Mouse (Mus musculus) gonadal fat pad, adult 2 months (tissue): ENCODE measurements around the gene Atp6v1e2. TPM values are rescaled to one million over a fixed set of nuclear protein-coding genes. Genes with fewer than 3 reads are reported as not detected.

Experiments used
- DNase-seq: peaks from one replicate; pipeline ENCODE4 v3.0.0-alpha.2; 2012; ENCODE audit warnings: low read depth
- polyA plus RNA-seq: library from polyadenylated mRNA; depleted of rRNA; stranded (reverse); fragments of >200 nt; gene quantifications from 2 replicates; pipeline ENCODE4 v1.2.3, GENCODE M21; 2012

Atp6v1e2 gene
- polyA plus RNA-seq, 1 experiment: 0.32 TPM

GRCm38 (mm10) chr17:86965121-86965520, 17.4 kb upstream of the Atp6v1e2 start:
- DNase-seq: no peak

- no peak for DNase-seq
Measured at GRCm38 (mm10) chr17:86964502-86964901, 16.8 kb upstream of the Atp6v1e2 start.

GRCm38 (mm10) chr17:86964041-86964440, 16.3 kb upstream of the Atp6v1e2 start:
- DNase-seq: no peak

GRCm38 (mm10) chr17:86963586-86963902, 15.8 kb upstream of the Atp6v1e2 start:
- DNase-seq: no peak

GRCm38 (mm10) chr17:86962894-86963585, 15.3 kb upstream of the Atp6v1e2 start, which contains the start of gene Rhoq:
Gene Rhoq, plus strand, starts transcription at chr17:86963082.
- no peak for DNase-seq

GRCm38 (mm10) chr17:86962297-86962893, 14.7 kb upstream of the Atp6v1e2 start:
- DNase-seq: no peak

GRCm38 (mm10) chr17:86961301-86961841, 13.7 kb upstream of the Atp6v1e2 start:
- no peak for DNase-seq

- no peak for DNase-seq
Measured at GRCm38 (mm10) chr17:86957968-86958367, 10.3 kb upstream of the Atp6v1e2 start.

GRCm38 (mm10) chr17:86957239-86957638, 9.5 kb upstream of the Atp6v1e2 start:
- DNase-seq: no peak

- no peak for DNase-seq
Measured at GRCm38 (mm10) chr17:86948801-86949200, 1.1 kb upstream of the Atp6v1e2 start.

GRCm38 (mm10) chr17:86946078-86946477, 1.6 kb downstream of the Atp6v1e2 start:
- DNase-seq: no peak

GRCm38 (mm10) chr17:86943158-86943557, 4.5 kb downstream of the Atp6v1e2 start:
- no peak for DNase-seq

- no peak for DNase-seq
Measured at GRCm38 (mm10) chr17:86942112-86942511, 5.6 kb downstream of the Atp6v1e2 start.

- no peak for DNase-seq
Measured at GRCm38 (mm10) chr17:86938683-86939082, 9.0 kb downstream of the Atp6v1e2 start.

- no peak for DNase-seq
Measured at GRCm38 (mm10) chr17:86937497-86938155, 10.1 kb downstream of the Atp6v1e2 start.

GRCm38 (mm10) chr17:86937064-86937463, 10.6 kb downstream of the Atp6v1e2 start:
- no peak for DNase-seq

- no peak for DNase-seq
Measured at GRCm38 (mm10) chr17:86932896-86933295, 14.8 kb downstream of the Atp6v1e2 start.

- no peak for DNase-seq
Measured at GRCm38 (mm10) chr17:86929981-86930380, 17.7 kb downstream of the Atp6v1e2 start.

- DNase-seq: no peak
Measured at GRCm38 (mm10) chr17:86929355-86929754, 18.3 kb downstream of the Atp6v1e2 start.

- DNase-seq: no peak
Measured at GRCm38 (mm10) chr17:86926836-86927235, 20.9 kb downstream of the Atp6v1e2 start.

GRCm38 (mm10) chr17:86924679-86925078, 23.0 kb downstream of the Atp6v1e2 start:
- no peak for DNase-seq

- no peak for DNase-seq
Measured at GRCm38 (mm10) chr17:86919729-86920128, 28.0 kb downstream of the Atp6v1e2 start.

GRCm38 (mm10) chr17:86918786-86919185, 28.9 kb downstream of the Atp6v1e2 start:
- no peak for DNase-seq
